Mouse (Mus musculus) heart, embryonic 15.5 days (tissue): ENCODE data around the gene St6gal1. TPM values are rescaled to one million over a fixed set of nuclear protein-coding genes. Genes with fewer than 3 reads are reported as not detected.

Source experiments
- ATAC-seq: fragments of 200-750 bp; cut with Nextera tagmentation; replicated peaks from 2 replicates; pipeline ENCODE4 v1.8.0; 2017; ENCODE audit warnings: low read depth, moderate TSS enrichment; ENCODE audit not compliant: insufficient number of reproducible peaks, insufficient read depth, low FRiP score
- H3K27ac ChIP-seq: fragments of 300-500 bp; sonication (generic); 2 replicates; pipeline ENCODE4 v1.5.1; 2015; ENCODE audit warnings: mild to moderate bottlenecking, inconsistent platforms
- H3K27me3 ChIP-seq: fragments of 300-500 bp; sonication (generic); 2 replicates; pipeline ENCODE4 v1.6.1; 2015; ENCODE audit warnings: inconsistent platforms
- H3K36me3 ChIP-seq: fragments of 300-500 bp; sonication (generic); 2 replicates; pipeline ENCODE4 v1.6.1; 2015; ENCODE audit warnings: mild to moderate bottlenecking, inconsistent platforms
- H3K4me1 ChIP-seq: fragments of 300-500 bp; sonication (generic); replicated peaks from 2 replicates; pipeline ENCODE4 v1.6.1; 2015; ENCODE audit warnings: inconsistent platforms
- H3K4me2 ChIP-seq: fragments of 300-500 bp; sonication (generic); 2 replicates; pipeline ENCODE4 v1.6.1; 2015; ENCODE audit warnings: inconsistent platforms, mild to moderate bottlenecking, moderate library complexity
- H3K4me3 ChIP-seq: fragments of 300-500 bp; sonication (generic); 2 replicates; pipeline ENCODE4 v1.5.1; 2015; ENCODE audit warnings: mild to moderate bottlenecking, inconsistent platforms
- H3K9ac ChIP-seq: fragments of 300-500 bp; sonication (generic); 2 replicates; pipeline ENCODE4 v1.6.1; 2015; ENCODE audit warnings: mild to moderate bottlenecking, inconsistent platforms
- H3K9me3 ChIP-seq: fragments of 300-500 bp; sonication (generic); replicated peaks from 2 replicates; pipeline ENCODE4 v1.6.1; 2016; ENCODE audit warnings: inconsistent platforms
- WGBS: fragments of 180-500 bp; shearing (Covaris S2); methylation state at CpG from one replicate; pipeline ENCODE4 v1.1.7; 2015; ENCODE audit warnings: mixed read lengths; 5-methylcytosine and 5-hydroxymethylcytosine counted together
- polyA plus RNA-seq: library from polyadenylated mRNA; unstranded; fragments of >200 nt; fragmentation: Nextera tagmentation; extraction: Ambion mirVana; gene quantifications from 2 replicates; pipeline ENCODE4 v1.2.1, GENCODE M21; 2015

St6gal1 gene
- polyA plus RNA-seq, 1 experiment from 2014 or later = 14.8 TPM

- Histone ChIP-seq H3K9me3 (no peaks in the 10 kb centered on the region), H3K9ac (no peak overlapping the region), H3K4me3 (no peak overlapping the region), H3K27ac (no peak overlapping the region), H3K36me3 (no peaks in the 10 kb centered on the region), H3K27me3 (peaks cover 41% of the 10 kb centered on the region), H3K4me2 (no peak overlapping the region), H3K4me1 (peaks cover 32% of the 10 kb centered on the region)
- no peak for ATAC-seq
- WGBS = 60% methylated on average over 6 of the region's 6 CpGs
Observed at GRCm38 (mm10) chr16:23253620-23254019, 29.1 kb downstream of the St6gal1 start.

- no peak overlapping the region for H3K4me3 ChIP-seq
- no peak overlapping the region for H3K9ac ChIP-seq
- H3K4me2 ChIP-seq = no peak overlapping the region
- H3K27me3 ChIP-seq = peaks cover 41% of the 10 kb centered on the region
- no peaks in the 10 kb centered on the region for H3K9me3 ChIP-seq
- WGBS = 35% methylated on average over 1 of the region's 1 CpGs
- no peak overlapping the region for H3K27ac ChIP-seq
- H3K4me1 ChIP-seq = peaks cover 33% of the 10 kb centered on the region
- ATAC-seq = no peak
- no peaks in the 10 kb centered on the region for H3K36me3 ChIP-seq
Observed at GRCm38 (mm10) chr16:23254062-23254461, 29.5 kb downstream of the St6gal1 start.

- no peaks in the 10 kb centered on the region for H3K36me3 ChIP-seq
- no peak overlapping the region for H3K27ac ChIP-seq
- no peak overlapping the region for H3K4me3 ChIP-seq
- peaks cover 50% of the 10 kb centered on the region for H3K27me3 ChIP-seq
- no peaks in the 10 kb centered on the region for H3K9me3 ChIP-seq
- H3K4me1 ChIP-seq = peaks cover 23% of the 10 kb centered on the region
- no peak overlapping the region for H3K9ac ChIP-seq
- WGBS = 46% methylated on average over 7 of the region's 7 CpGs
- ATAC-seq = no peak
- no peak overlapping the region for H3K4me2 ChIP-seq
Observed at GRCm38 (mm10) chr16:23256638-23257037, 32.1 kb downstream of the St6gal1 start.

GRCm38 (mm10) chr16:23258429-23258822, 33.9 kb downstream of the St6gal1 start:
- H3K4me2 ChIP-seq = no peak overlapping the region
- H3K4me1 ChIP-seq = peaks cover 30% of the 10 kb centered on the region
- H3K9me3 ChIP-seq = no peaks in the 10 kb centered on the region
- no peak overlapping the region for H3K9ac ChIP-seq
- no peaks in the 10 kb centered on the region for H3K36me3 ChIP-seq
- 32% methylated on average over 7 of the region's 7 CpGs for WGBS
- ATAC-seq = no peak
- peaks cover 37% of the 10 kb centered on the region for H3K27me3 ChIP-seq
- H3K4me3 ChIP-seq = no peak overlapping the region
- no peak overlapping the region for H3K27ac ChIP-seq

- Histone ChIP-seq H3K36me3 (no peaks in the 10 kb centered on the region), H3K4me3 (no peak overlapping the region), H3K9me3 (no peaks in the 10 kb centered on the region), H3K27me3 (peaks cover 37% of the 10 kb centered on the region), H3K9ac (no peak overlapping the region), H3K4me2 (no peak overlapping the region), H3K27ac (no peak overlapping the region), H3K4me1 (peaks cover 30% of the 10 kb centered on the region)
- no peak for ATAC-seq
- WGBS = 31% methylated on average over 4 of the region's 4 CpGs
Observed at GRCm38 (mm10) chr16:23258823-23259457, 34.4 kb downstream of the St6gal1 start.

GRCm38 (mm10) chr16:23259580-23259979, 35.0 kb downstream of the St6gal1 start:
- no peaks in the 10 kb centered on the region for H3K9me3 ChIP-seq
- no peak overlapping the region for H3K4me2 ChIP-seq
- no peaks in the 10 kb centered on the region for H3K36me3 ChIP-seq
- H3K27ac ChIP-seq = no peak overlapping the region
- H3K27me3 ChIP-seq = peaks cover 35% of the 10 kb centered on the region
- H3K4me1 ChIP-seq = peaks cover 30% of the 10 kb centered on the region
- H3K4me3 ChIP-seq = no peak overlapping the region
- WGBS = 51% methylated on average over 3 of the region's 3 CpGs
- H3K9ac ChIP-seq = no peak overlapping the region
- ATAC-seq = no peak

- Histone ChIP-seq H3K9ac (no peak overlapping the region), H3K27ac (no peak overlapping the region), H3K4me3 (no peak overlapping the region), H3K9me3 (no peaks in the 10 kb centered on the region), H3K27me3 (peaks cover 23% of the 10 kb centered on the region), H3K4me2 (no peak overlapping the region), H3K4me1 (peaks cover 31% of the 10 kb centered on the region), H3K36me3 (no peaks in the 10 kb centered on the region)
- ATAC-seq = 0 out of 2 replicates have a peak, but pooled peaks have one; percentile 48
- WGBS = 21% methylated on average over 2 of the region's 10 CpGs
Observed at GRCm38 (mm10) chr16:23262131-23262768, 37.7 kb downstream of the St6gal1 start.

GRCm38 (mm10) chr16:23262846-23263245, 38.3 kb downstream of the St6gal1 start:
- no peak for ATAC-seq
- no peak overlapping the region for H3K27ac ChIP-seq
- no peaks in the 10 kb centered on the region for H3K9me3 ChIP-seq
- WGBS = 66% methylated on average over 5 of the region's 5 CpGs
- no peaks in the 10 kb centered on the region for H3K36me3 ChIP-seq
- peaks cover 21% of the 10 kb centered on the region for H3K27me3 ChIP-seq
- peaks cover 31% of the 10 kb centered on the region for H3K4me1 ChIP-seq
- H3K9ac ChIP-seq = no peak overlapping the region
- no peak overlapping the region for H3K4me3 ChIP-seq
- H3K4me2 ChIP-seq = no peak overlapping the region

- no peak for ATAC-seq
- 72% methylated on average over 12 of the region's 12 CpGs for WGBS
Observed at GRCm38 (mm10) chr16:23264999-23265398, 40.5 kb downstream of the St6gal1 start.

GRCm38 (mm10) chr16:23265481-23265880, 40.9 kb downstream of the St6gal1 start:
- Histone ChIP-seq H3K9me3 (no peaks in the 10 kb centered on the region), H3K36me3 (no peaks in the 10 kb centered on the region), H3K4me1 (peaks cover 28% of the 10 kb centered on the region), H3K9ac (no peak overlapping the region), H3K27ac (no peak overlapping the region), H3K27me3 (peaks cover 24% of the 10 kb centered on the region), H3K4me3 (no peak overlapping the region), H3K4me2 (no peak overlapping the region)
- no peak for ATAC-seq
- 57% methylated on average over 6 of the region's 6 CpGs for WGBS

More at GRCm38 (mm10) chr16:23264999-23265398, 40.5 kb downstream of the St6gal1 start:
- no peak overlapping the region for H3K4me2 ChIP-seq
- H3K4me1 ChIP-seq = peaks cover 23% of the 10 kb centered on the region
- no peaks in the 10 kb centered on the region for H3K36me3 ChIP-seq
- peaks cover 24% of the 10 kb centered on the region for H3K27me3 ChIP-seq
- no peak overlapping the region for H3K27ac ChIP-seq
- no peaks in the 10 kb centered on the region for H3K9me3 ChIP-seq
- H3K4me3 ChIP-seq = no peak overlapping the region
- H3K9ac ChIP-seq = no peak overlapping the region

GRCm38 (mm10) chr16:23266293-23266692, 41.8 kb downstream of the St6gal1 start:
- H3K4me2 ChIP-seq = no peak overlapping the region
- no peak overlapping the region for H3K9ac ChIP-seq
- no peak for ATAC-seq
- H3K4me3 ChIP-seq = no peak overlapping the region
- H3K27me3 ChIP-seq = peaks cover 19% of the 10 kb centered on the region
- no peaks in the 10 kb centered on the region for H3K9me3 ChIP-seq
- WGBS = 93% methylated on average over 11 of the region's 11 CpGs
- no peak overlapping the region for H3K27ac ChIP-seq
- peaks cover 36% of the 10 kb centered on the region for H3K4me1 ChIP-seq
- no peaks in the 10 kb centered on the region for H3K36me3 ChIP-seq

- no peak for ATAC-seq
- 86% methylated on average over 4 of the region's 4 CpGs for WGBS
Observed at GRCm38 (mm10) chr16:23266896-23267295, 42.4 kb downstream of the St6gal1 start.

More at GRCm38 (mm10) chr16:23266896-23267295, 42.4 kb downstream of the St6gal1 start:
- Histone ChIP-seq H3K4me1 (peaks cover 36% of the 10 kb centered on the region), H3K4me2 (no peak overlapping the region), H3K36me3 (no peaks in the 10 kb centered on the region), H3K27me3 (peaks cover 15% of the 10 kb centered on the region), H3K9me3 (no peaks in the 10 kb centered on the region), H3K27ac (no peak overlapping the region), H3K4me3 (no peak overlapping the region), H3K9ac (no peak overlapping the region)
